Mouse (Mus musculus) natural killer cell, adult 2 months (primary cell): Measurements from ENCODE around the gene Cadps2.

ENCODE experiments used
- DNase-seq, 2 experiments: peaks; one replicate each; pipeline ENCODE4 v3.0.0; 2022; ENCODE audit warnings: low spot score in 2 of 2

Gene Cadps2

GRCm38 (mm10) chr6:23567651-23568050 lies 271.6 kb downstream of the Cadps2 start:
- DNase-seq = no peak

- DNase-seq = no peak
Observed at GRCm38 (mm10) chr6:23549874-23550273, 289.3 kb downstream of the Cadps2 start.

- DNase-seq = no peak
Observed at GRCm38 (mm10) chr6:23523710-23524109, 315.5 kb downstream of the Cadps2 start.

- DNase-seq = no peak
Observed at GRCm38 (mm10) chr6:23522556-23522955, 316.7 kb downstream of the Cadps2 start.

- no peak for DNase-seq
Observed at GRCm38 (mm10) chr6:23498611-23499010, 340.6 kb downstream of the Cadps2 start.

- no peak for DNase-seq
Observed at GRCm38 (mm10) chr6:23491804-23492203, 347.4 kb downstream of the Cadps2 start.

GRCm38 (mm10) chr6:23490431-23490830 lies 348.8 kb downstream of the Cadps2 start:
- DNase-seq = no peak

GRCm38 (mm10) chr6:23489046-23489445 lies 350.2 kb downstream of the Cadps2 start:
- DNase-seq = no peak

GRCm38 (mm10) chr6:23472686-23473085 lies 366.5 kb downstream of the Cadps2 start:
- DNase-seq = no peak

- no peak for DNase-seq
Observed at GRCm38 (mm10) chr6:23471830-23472229, 367.4 kb downstream of the Cadps2 start.

- no peak for DNase-seq
Observed at GRCm38 (mm10) chr6:23467885-23468284, 371.3 kb downstream of the Cadps2 start.

- no peak for DNase-seq
Observed at GRCm38 (mm10) chr6:23462600-23463280, 376.5 kb downstream of the Cadps2 start.

- no peak for DNase-seq
Observed at GRCm38 (mm10) chr6:23457748-23458147, 381.5 kb downstream of the Cadps2 start.

- no peak for DNase-seq
Observed at GRCm38 (mm10) chr6:23453907-23454306, 385.3 kb downstream of the Cadps2 start.

GRCm38 (mm10) chr6:23439897-23440296 lies 399.3 kb downstream of the Cadps2 start:
- no peak for DNase-seq

GRCm38 (mm10) chr6:23410256-23411049 lies 428.8 kb downstream of the Cadps2 start:
- no peak for DNase-seq

GRCm38 (mm10) chr6:23394131-23394530 lies 445.1 kb downstream of the Cadps2 start:
- no peak for DNase-seq

GRCm38 (mm10) chr6:23392711-23393110 lies 446.5 kb downstream of the Cadps2 start:
- no peak for DNase-seq

- no peak for DNase-seq
Observed at GRCm38 (mm10) chr6:23386711-23387110, 452.5 kb downstream of the Cadps2 start.

GRCm38 (mm10) chr6:23383004-23383347 lies 456.2 kb downstream of the Cadps2 start:
- DNase-seq = no peak

- no peak for DNase-seq
Observed at GRCm38 (mm10) chr6:23382283-23383003, 456.8 kb downstream of the Cadps2 start.

- no peak for DNase-seq
Observed at GRCm38 (mm10) chr6:23376327-23376726, 462.9 kb downstream of the Cadps2 start.
